Mouse (Mus musculus): ENCODE data around the gene Elf2. TPM values are rescaled to one million over a fixed set of nuclear protein-coding genes. Genes with fewer than 3 reads are reported as not detected.
A peak's percentile ranks its signal among the peaks of the same experiment; 100 is the strongest.

The Elf2 gene
- total and polyA plus RNA-seq, 3 experiments = 31.2 to 41.2 (median 32.2) TPM

- dilution Hi-C loops (cut with MboI; ENCODE audit: extremely low pct_ligation_motif_present, extremely low pct_unique_long_range_greater_than_20kb, low sequenced_read_pairs) = no loop called here
- Histone ChIP-seq H3K27me3 (replicated peaks) (no peaks in the 10 kb centered on the region), H3K4me2 (ENCODE audit: insufficient read depth, low read depth, poor library complexity, severe bottlenecking) (no peak overlapping the region), H3K4me3 (replicated peaks in 1 of 3; ENCODE audit: low read depth in 2 of 3, low read length in 2 of 3, poor library complexity in 1 of 3) (no peak overlapping the region), H3K4me1 (ENCODE audit: control insufficient read depth in 1 of 2, insufficient read depth in 2 of 2) (peaks cover 9 to 39% of the 10 kb centered on the region in 2 experiments), H3K9me3 (replicated peaks; ENCODE audit: low read length) (no peaks in the 10 kb centered on the region), H3K79me2 (replicated peaks; ENCODE audit: control insufficient read depth, extremely low read depth, insufficient read depth, poor library complexity, severe bottlenecking) (peaks cover 60% of the 10 kb centered on the region), H3K36me3 (replicated peaks in 1 of 2; ENCODE audit: control insufficient read depth in 1 of 2, insufficient read depth in 1 of 2, low read length in 1 of 2) (peaks cover 21 to 40% of the 10 kb centered on the region in 2 experiments), H3K9ac (ENCODE audit: insufficient read depth, low read depth) (no peak overlapping the region), H3K27ac (ENCODE audit: insufficient read depth, low read depth) (no peak overlapping the region)
- TF ChIP-seq MAZ (IDR thresholded peaks at IDR 0.05; ENCODE audit: low read depth, low read length) (no peak), MEF2A (IDR thresholded peaks at IDR 0.05; ENCODE audit: borderline replicate concordance, low read depth, low read length) (no peak), CHD2 (IDR thresholded peaks at IDR 0.05; ENCODE audit: low read length) (no peak), TBP (conservative IDR thresholded peaks at IDR 0.05; ENCODE audit: low read depth, low read length) (no peak), EP300 (IDR thresholded peaks at IDR 0.05; ENCODE audit: low read length) (no peak), TCF12 (IDR thresholded peaks at IDR 0.05; ENCODE audit: low read depth, low read length) (no peak), ZC3H11A (IDR thresholded peaks at IDR 0.05; ENCODE audit: low read depth, low read length) (no peak), ETS1 (conservative IDR thresholded peaks at IDR 0.05; ENCODE audit: low read depth, low read length) (no peak), BHLHE40 (IDR thresholded peaks at IDR 0.05; ENCODE audit: low read depth, low read length) (no peak)
- in situ Hi-C loops (cut with MboI; ENCODE audit: low pct_ligation_motif_present, low pct_unique_long_range_greater_than_20kb, low sequenced_read_pairs) = no loop called here
- no peak for DNase-seq (ENCODE audit: extremely low read depth)
These were observed 72.0 kb downstream of the Elf2 start for GRCm38 (mm10) chr3:51268434-51268833.

GRCm38 (mm10) chr3:51262942-51263341 is 77.5 kb downstream of the Elf2 start:
- no peak overlapping the region for H3K4me3 ChIP-seq (replicated peaks in 1 of 3; ENCODE audit: low read depth in 2 of 3, low read length in 2 of 3, poor library complexity in 1 of 3)
- H3K9ac ChIP-seq (ENCODE audit: insufficient read depth, low read depth) = no peak overlapping the region
- H3K27me3 ChIP-seq (replicated peaks) = no peaks in the 10 kb centered on the region
- no peak overlapping the region for H3K27ac ChIP-seq (ENCODE audit: insufficient read depth, low read depth)
- in situ Hi-C loops (cut with MboI; ENCODE audit: low pct_ligation_motif_present, low pct_unique_long_range_greater_than_20kb, low sequenced_read_pairs) (no loop called here), dilution Hi-C loops (cut with MboI; ENCODE audit: extremely low pct_ligation_motif_present, extremely low pct_unique_long_range_greater_than_20kb, low sequenced_read_pairs) (no loop called here)
- peaks cover 62 to 87% of the 10 kb centered on the region in 2 experiments for H3K36me3 ChIP-seq (replicated peaks in 1 of 2; ENCODE audit: control insufficient read depth in 1 of 2, insufficient read depth in 1 of 2, low read length in 1 of 2)
- no peaks in the 10 kb centered on the region for H3K9me3 ChIP-seq (replicated peaks; ENCODE audit: low read length)
- H3K4me2 ChIP-seq (ENCODE audit: insufficient read depth, low read depth, poor library complexity, severe bottlenecking) = no peak overlapping the region
- H3K79me2 ChIP-seq (replicated peaks; ENCODE audit: control insufficient read depth, extremely low read depth, insufficient read depth, poor library complexity, severe bottlenecking) = peaks cover 23% of the 10 kb centered on the region
- no peaks in the 10 kb centered on the region; a peak in 1 of 4 replicates for H3K4me1 ChIP-seq (ENCODE audit: control insufficient read depth in 1 of 2, insufficient read depth in 2 of 2)
- peak; percentile 19 for DNase-seq (ENCODE audit: extremely low read depth)
- TF ChIP-seq BHLHE40 (IDR thresholded peaks at IDR 0.05; ENCODE audit: low read depth, low read length) (peak; percentile 59), ETS1 (conservative IDR thresholded peaks at IDR 0.05; ENCODE audit: low read depth, low read length) (peak; percentile 71), MAFK (IDR thresholded peaks at IDR 0.05; ENCODE audit: insufficient replicate concordance, low read length) (no peak), SIN3A (IDR thresholded peaks at IDR 0.05; ENCODE audit: low read length) (peak; percentile 56; the same call in 1 of the 2 replicates)

- no peaks in the 10 kb centered on the region for H3K27me3 ChIP-seq (replicated peaks)
- no peak overlapping the region for H3K4me3 ChIP-seq (replicated peaks in 1 of 3; ENCODE audit: low read depth in 2 of 3, low read length in 2 of 3, poor library complexity in 1 of 3)
- H3K4me1 ChIP-seq (ENCODE audit: control insufficient read depth in 1 of 2, insufficient read depth in 2 of 2) = peaks cover 2 to 30% of the 10 kb centered on the region in 2 experiments; a peak in 3 of 4 replicates
- TF ChIP-seq E2F4 (IDR thresholded peaks at IDR 0.05; ENCODE audit: insufficient replicate concordance, low read depth, low read length) (no peak), CHD1 (IDR thresholded peaks at IDR 0.05; ENCODE audit: low read depth, low read length) (no peak), ZKSCAN1 (IDR thresholded peaks at IDR 0.05; ENCODE audit: borderline replicate concordance, low read depth, low read length) (no peak), POLR2AphosphoS2 (IDR thresholded peaks at IDR 0.05; ENCODE audit: low read depth, low read length) (no peak), ETS1 (conservative IDR thresholded peaks at IDR 0.05; ENCODE audit: low read depth, low read length) (no peak), IRF4 (IDR thresholded peaks at IDR 0.05; ENCODE audit: low read depth, low read length) (no peak), PAX5 (IDR thresholded peaks at IDR 0.05; ENCODE audit: low read length) (no peak), MYC (IDR thresholded peaks at IDR 0.05; ENCODE audit: low read depth, low read length) (no peak), BHLHE40 (IDR thresholded peaks at IDR 0.05; ENCODE audit: low read depth, low read length) (no peak), POLR2A (IDR thresholded peaks at IDR 0.05; ENCODE audit: low read depth, low read length) (no peak), RAD21 (IDR thresholded peaks at IDR 0.05; ENCODE audit: low read depth, low read length) (no peak), MXI1 (IDR thresholded peaks at IDR 0.05; ENCODE audit: low read depth, low read length) (no peak), HCFC1 (IDR thresholded peaks at IDR 0.05; ENCODE audit: low read depth, low read length) (no peak), ZNF384 (IDR thresholded peaks at IDR 0.05; ENCODE audit: low read depth, low read length) (no peak), KAT2A (IDR thresholded peaks at IDR 0.05; ENCODE audit: insufficient replicate concordance, low read length) (no peak), RCOR1 (conservative IDR thresholded peaks at IDR 0.05; ENCODE audit: low read depth, low read length) (no peak), SMC3 (IDR thresholded peaks at IDR 0.05; ENCODE audit: low read depth, low read length) (no peak)
- H3K4me2 ChIP-seq (ENCODE audit: insufficient read depth, low read depth, poor library complexity, severe bottlenecking) = no peak overlapping the region
- no peaks in the 10 kb centered on the region for H3K9me3 ChIP-seq (replicated peaks; ENCODE audit: low read length)
- in situ Hi-C loops (cut with MboI; ENCODE audit: low pct_ligation_motif_present, low pct_unique_long_range_greater_than_20kb, low sequenced_read_pairs) (no loop called here), dilution Hi-C loops (cut with MboI; ENCODE audit: extremely low pct_ligation_motif_present, extremely low pct_unique_long_range_greater_than_20kb, low sequenced_read_pairs) (no loop called here)
- peaks cover 72 to 92% of the 10 kb centered on the region in 2 experiments for H3K36me3 ChIP-seq (replicated peaks in 1 of 2; ENCODE audit: control insufficient read depth in 1 of 2, insufficient read depth in 1 of 2, low read length in 1 of 2)
- H3K9ac ChIP-seq (ENCODE audit: insufficient read depth, low read depth) = no peak overlapping the region
- no peak for DNase-seq (ENCODE audit: extremely low read depth)
- H3K79me2 ChIP-seq (replicated peaks; ENCODE audit: control insufficient read depth, extremely low read depth, insufficient read depth, poor library complexity, severe bottlenecking) = peaks cover 10% of the 10 kb centered on the region
- H3K27ac ChIP-seq (ENCODE audit: insufficient read depth, low read depth) = no peak overlapping the region; the same call in 1 of the 2 replicates
These were observed 82.4 kb downstream of the Elf2 start for GRCm38 (mm10) chr3:51258070-51258469.
